Mouse (Mus musculus) gastrocnemius, postnatal 4 days (tissue): ENCODE measurements around the gene Crebzf. TPM values are rescaled to one million over a fixed set of nuclear protein-coding genes. Genes with fewer than 3 reads are reported as not detected.

ENCODE experiments used
- DNase-seq, 2 experiments: peaks; one replicate each; pipeline ENCODE4 v3.0.0; 2021 to 2022; ENCODE audit warnings: low spot score in 2 of 2, mixed read lengths in 2 of 2
- long read RNA-seq, 2 experiments: library from polyadenylated mRNA; stranded (forward); transcript quantifications; one replicate each; pipeline ENCODE4 v2.0.0; 2021
- total RNA-seq, 2 experiments: library from RNA; stranded (reverse); gene quantifications; 2 replicates each; pipeline ENCODE4 v1.2.3; 2021

Crebzf gene
- total RNA-seq, result 10 to 100 TPM; 37.6 to 44.0 TPM
- long read RNA-seq, experiment 1, transcript Crebzf-201 (1 exons, 3,376 nt), result major isoform, 18 of 45 reads
- long read RNA-seq, experiment 1, transcript Crebzf-205 (2 exons, 1,380 nt), result minor isoform, 16 of 45 reads
- long read RNA-seq, experiment 1, partial matches to known transcripts, result 1 of 45 reads
- long read RNA-seq, experiment 1, other reads (novel, unspliced or antisense), result 0 of 45 reads
- long read RNA-seq, experiment 2, transcript Crebzf-205 (2 exons, 1,380 nt), result minor isoform, 17 of 54 reads
- long read RNA-seq, experiment 2, transcript Crebzf-201 (1 exons, 3,376 nt), result major isoform, 20 of 54 reads
- long read RNA-seq, experiment 2, transcript Crebzf-207 (4 exons, 873 nt), result minor isoform, 6 of 54 reads
- long read RNA-seq, experiment 2, partial matches to known transcripts, result 3 of 54 reads
- long read RNA-seq, experiment 2, other reads (novel, unspliced or antisense), result 2 of 54 reads

DNA sequence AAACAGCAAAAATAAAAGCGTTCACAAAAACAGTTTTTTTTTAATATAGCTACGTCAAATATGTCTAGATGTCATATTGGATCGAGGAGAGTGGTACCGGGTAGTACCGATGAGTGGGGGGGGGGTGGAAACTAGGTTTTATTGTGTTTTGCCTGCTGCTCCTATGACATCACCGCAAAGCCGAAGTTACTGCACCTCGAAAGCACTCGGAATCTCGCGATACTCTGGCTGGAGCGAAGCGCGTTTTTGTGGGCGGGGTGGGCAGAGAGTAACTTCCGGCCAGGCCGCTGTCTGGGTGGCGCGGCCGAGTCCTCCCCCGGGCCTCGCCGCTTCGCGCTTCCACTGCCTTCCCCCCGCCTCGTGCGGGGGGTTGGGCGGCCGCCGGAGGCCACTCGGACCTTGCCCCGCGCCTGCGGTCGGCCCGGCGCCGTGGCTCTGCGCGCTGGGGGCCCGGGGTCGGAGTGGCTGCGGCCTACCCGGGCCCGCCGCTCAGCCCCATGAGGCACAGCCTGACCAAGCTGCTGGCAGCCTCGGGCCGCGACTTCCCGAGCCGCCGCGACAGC is at the start of gene Crebzf:
TSS of gene Crebzf (plus strand) at position 212 of the 563 bp plus-strand sequence.
- peak; percentile 88 to 96 for DNase-seq

DNA sequence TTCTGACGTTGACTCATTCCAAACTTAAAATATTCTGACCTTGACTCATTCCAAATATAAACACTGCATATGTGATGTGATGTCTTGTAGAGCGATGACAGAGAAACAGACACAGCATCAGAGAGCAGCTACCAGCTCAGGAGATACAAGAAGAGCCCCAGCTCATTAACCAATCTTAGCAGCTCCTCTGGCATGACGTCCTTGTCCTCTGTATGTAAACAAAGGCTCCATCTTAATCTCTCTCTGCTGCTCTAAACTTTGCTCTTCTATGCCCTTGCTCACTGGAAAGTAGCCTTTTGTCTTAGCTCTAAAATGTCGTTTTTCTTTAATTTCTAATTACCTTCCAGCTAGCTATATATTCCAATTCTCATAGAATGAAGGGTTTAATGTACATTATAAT is 47.5 kb upstream of the Crebzf start:
- no peak for DNase-seq

GRCm38 (mm10) chr7:90395928-90396327 is 46.6 kb upstream of the Crebzf start:
- DNase-seq, result no peak

DNA sequence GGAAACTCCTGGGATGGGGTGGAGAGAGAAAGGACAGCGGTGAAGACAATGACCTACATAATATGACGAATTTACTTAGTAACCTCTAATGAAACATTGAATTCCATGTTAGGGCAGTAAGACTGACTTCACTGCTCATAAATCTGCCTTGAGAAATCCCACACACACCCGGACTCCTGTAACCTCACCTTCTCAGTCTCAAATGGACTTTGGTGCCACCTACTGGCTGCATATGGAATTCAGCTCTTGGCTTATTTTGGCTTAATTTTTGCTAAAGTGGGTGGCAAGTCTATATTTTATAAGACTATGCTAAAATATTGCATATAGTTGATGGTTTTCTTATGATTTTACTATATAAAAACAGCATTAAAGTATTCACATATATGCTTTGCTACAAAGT is 32.6 kb upstream of the Crebzf start:
- peak in 1 of 2 experiments; percentile 52 for DNase-seq

DNA sequence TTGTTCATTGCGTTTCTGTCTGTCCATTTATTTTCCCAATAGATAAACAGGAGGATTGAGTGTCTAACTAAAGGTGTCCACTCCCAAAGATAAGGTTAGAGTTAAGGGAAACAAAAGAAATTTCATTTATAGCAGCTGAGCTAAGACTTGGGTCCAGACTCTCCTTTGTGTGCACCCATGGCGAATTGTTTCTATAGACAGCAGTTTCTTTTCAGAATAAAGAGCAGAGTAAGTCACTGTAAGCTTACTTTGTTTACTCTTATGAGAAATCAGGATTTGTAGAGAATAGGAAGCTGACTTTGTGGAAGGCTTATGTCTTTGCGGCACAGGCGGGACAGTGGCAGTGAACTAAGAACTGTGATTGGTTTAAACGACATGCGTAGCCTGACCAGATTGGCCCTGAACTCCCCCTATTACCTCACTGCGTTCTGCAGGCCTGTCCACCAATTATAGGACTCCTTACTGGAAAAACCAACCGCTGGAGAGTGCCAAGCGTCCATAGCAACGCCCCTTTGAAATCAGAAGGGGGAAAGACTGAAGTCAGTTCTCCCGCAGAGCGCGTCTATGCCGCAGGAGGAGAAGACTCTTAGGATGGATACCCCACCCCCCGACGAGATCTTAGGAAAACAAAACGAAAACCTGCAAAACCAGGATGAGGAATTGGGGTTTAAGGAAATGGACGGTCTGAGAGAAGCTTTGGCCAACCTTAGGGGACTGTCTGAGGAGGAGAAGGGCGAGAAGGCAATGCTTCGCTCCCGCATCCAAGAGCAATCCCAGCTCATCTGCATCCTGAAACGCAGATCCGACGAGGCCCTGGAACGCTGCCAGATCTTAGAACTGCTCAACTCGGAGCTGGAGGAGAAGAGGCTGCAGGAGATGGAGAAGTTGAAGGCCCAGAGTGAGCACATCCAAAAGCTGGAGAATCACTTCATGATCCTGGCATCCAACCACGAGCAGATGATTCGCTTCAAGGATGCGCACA is 16.2 kb upstream of the Crebzf start, which contains the start of gene Ccdc89:
TSS of gene Ccdc89 (plus strand) at position 558 of the 982 bp plus-strand sequence.
- peak; percentile 55 to 75 for DNase-seq

DNA sequence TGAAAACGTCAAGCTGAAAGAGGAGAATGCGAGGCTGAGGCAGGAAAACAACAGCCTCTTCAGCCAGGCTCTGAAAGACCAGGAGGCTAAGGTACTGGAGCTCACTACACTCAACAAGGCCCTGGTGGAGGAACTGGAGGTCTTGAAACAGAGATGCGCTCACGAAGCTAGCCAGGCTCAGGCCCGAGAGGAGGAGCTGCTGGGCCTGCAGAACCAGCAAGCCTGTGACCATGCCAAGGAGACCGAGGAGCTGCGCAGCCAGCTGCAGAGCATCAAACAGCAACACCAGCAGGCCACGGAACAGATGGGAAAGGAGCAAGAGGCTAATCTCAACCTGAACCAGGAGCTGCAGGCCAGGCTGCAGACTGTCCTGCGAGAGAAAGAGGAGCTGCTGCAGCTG is 15.5 kb upstream of the Crebzf start:
- DNase-seq, result no peak

DNA sequence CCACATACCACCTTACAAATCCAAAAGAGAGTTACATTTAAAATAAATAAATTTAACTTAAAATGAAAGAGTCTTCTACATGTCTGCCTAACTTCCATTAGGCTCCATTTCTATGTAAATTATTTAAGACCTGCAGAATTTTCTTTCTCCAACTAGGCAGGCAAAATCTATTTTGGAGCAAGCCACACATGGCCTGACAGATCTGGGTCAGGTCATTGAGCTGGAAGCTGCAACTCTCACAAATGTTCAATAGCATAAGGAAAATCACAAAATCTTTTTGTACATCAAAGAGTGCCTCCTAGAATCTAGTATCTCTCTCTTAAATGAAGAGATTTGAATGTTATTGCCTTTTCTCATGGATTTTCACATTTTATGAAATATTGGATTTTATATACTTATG is 10.3 kb upstream of the Crebzf start:
- no peak for DNase-seq

DNA sequence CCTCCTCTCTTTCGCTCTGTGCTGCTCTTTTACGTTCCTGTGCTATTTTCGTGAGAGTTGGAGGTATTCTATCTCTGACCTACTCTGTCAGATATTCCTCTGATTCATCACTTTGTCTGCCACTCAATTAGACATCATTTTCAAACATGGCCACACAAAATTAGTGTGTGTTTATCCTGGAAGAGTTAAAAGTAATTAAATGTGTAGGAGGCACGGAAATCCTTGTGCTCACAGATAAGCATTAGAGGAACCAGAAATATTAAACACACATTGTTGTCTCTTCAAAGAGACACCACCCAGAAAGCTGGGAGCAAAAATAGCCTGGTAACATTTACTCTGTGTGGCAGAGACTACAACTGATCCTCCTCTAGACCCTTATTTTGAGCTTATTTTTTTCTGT is 2.5 kb upstream of the Crebzf start:
- DNase-seq, result no peak

DNA sequence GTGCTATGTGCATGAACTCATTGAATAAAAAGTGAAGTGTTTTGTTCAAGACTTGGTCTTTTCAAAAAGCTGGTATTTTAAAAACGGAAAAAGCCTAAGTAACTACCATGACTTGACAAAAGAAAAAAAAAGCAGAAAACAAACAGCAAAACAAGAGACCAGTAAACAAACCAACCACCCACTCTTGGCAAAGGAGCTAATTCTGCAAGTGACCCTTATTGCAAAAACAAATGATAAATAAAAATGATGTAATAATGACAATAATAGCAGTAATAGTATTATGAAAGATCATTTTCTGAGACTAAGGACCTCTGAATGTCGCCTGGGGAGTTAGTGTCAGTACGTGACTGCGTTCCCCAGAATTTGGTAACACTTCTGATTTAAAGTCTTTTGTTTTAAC is 459 bp upstream of the Crebzf start:
- no peak for DNase-seq

DNA sequence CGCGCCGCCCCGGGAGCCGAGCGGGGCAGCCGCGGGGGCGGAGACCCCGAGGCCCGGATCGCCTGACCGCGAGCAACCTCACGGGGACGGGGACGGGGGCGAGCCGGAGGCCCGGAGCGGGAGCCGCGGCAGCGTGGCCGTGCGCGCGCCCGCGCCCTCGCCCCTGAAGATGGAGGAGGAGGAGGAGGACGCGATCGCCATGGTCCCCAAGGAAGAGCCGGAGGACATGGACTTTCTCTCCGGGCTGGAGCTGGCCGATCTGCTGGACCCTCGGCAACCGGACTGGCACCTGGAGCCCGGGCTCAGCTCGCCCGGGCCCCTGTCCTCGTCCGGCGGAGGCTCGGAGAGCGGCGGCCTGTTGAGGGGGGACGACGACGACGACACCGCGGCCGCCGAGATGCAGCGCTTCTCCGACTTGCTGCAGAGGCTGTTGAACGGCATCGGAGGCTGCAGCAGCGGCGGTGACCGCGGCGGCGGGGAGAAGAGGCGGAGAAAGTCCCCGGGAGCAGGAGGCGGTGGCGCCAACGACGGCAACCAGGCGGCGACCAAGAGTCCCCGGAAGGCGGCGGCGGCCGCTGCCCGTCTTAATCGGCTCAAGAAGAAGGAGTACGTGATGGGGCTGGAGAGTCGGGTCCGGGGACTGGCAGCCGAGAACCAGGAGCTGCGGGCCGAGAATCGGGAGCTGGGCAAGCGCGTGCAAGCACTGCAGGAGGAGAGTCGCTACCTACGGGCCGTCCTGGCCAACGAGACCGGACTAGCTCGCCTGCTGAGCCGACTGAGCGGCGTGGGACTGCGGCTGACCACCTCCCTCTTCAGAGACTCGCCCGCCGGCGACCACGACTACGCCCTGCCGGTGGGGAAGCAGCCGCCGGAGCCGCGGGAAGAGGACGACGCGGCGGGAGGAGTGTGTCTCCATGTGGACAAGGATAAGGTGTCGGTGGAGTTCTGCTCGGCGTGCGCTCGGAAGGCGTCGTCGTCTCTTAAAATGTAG is 867 bp downstream of the Crebzf start:
- DNase-seq, result peak; percentile 51 to 81

DNA sequence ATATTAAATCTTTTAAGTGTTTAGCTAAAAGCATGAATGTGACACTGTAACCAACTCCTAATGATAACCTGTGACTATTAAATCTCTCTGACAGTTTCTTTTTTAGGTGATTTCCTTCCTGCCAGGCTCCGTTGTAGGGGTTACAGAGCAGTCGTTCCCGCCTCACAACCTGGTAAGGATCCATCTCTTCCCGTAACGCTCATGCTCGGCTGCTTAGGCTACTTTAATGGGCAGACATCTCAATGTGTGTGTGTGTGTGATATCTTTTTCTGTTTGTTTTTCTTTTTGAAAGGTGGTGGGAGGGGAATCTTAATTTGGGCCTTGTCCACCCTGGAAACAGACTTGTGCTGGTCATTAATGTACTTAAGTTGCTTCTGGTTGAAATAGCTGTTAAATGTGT is 1.7 kb downstream of the Crebzf start:
- no peak for DNase-seq

GRCm38 (mm10) chr7:90456149-90456844 is 13.8 kb downstream of the Crebzf start:
- no peak for DNase-seq

- peak; percentile 70 to 86 for DNase-seq
Observed at GRCm38 (mm10) chr7:90456845-90457468, 14.4 kb downstream of the Crebzf start, which contains the start of gene Tmem126a. Gene Tmem126a (minus strand): TSS chr7:90457229.

DNA sequence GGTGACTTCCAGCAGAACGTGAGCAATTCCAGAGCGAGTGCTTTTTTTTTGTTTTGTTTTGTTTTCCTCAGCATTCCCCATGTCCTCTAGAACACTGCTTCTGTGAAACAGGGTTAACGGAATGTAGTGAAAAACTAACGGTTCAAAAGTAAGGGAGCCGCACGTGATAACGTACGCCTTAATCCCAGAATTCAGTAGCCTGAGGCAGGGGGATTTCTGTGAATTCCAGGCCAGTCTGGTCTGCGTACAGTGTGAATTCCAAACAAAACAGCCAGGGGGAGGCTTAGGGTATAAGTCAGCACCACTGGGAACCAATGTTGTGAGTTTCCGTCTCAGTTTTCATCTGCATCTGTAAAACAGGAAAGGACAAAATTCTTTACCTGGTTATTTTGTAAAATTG is 15.0 kb downstream of the Crebzf start:
- peak in 1 of 2 experiments; percentile 16 for DNase-seq

DNA sequence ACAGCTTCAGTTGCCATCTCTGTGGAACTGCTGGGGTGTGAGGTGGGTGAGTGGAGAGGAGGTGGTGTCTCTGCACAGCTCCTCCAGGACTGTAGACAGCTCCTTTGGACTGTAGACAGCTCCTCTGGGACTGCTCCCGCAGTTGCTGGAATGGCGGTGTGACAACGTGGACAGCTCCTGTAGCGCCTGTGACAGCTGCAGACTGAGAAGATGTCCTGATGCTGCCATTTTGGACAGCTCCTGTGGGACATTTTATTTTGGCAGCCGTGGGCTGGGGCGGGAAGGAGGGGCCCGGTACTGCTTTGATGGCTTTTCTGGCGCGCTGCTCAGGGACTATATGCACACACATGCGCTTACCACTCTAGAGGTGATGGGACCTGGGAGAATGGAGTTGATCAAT is 17.8 kb downstream of the Crebzf start:
- DNase-seq, result no peak

DNA sequence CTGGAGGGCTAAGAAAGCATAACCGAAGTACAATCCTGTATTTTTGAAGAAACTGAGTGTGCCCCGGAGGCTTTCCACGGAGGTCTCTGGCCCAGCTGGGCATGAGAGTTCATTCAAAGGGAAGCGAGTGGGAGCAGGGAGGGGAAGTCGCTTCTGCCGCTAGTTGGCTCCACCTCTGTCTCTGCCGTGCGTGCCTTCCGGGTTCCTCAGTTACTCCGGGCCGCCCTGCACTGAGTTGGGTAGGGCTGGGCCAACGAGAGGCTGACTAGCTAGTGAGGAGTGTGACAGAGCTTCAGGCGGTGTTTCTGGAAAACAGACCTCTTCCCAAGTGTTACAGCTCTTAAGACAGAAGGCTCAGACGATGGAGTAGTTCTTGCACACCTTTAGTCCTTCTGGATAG is 18.4 kb downstream of the Crebzf start:
- peak in 1 of 2 experiments; percentile 24 for DNase-seq

DNA sequence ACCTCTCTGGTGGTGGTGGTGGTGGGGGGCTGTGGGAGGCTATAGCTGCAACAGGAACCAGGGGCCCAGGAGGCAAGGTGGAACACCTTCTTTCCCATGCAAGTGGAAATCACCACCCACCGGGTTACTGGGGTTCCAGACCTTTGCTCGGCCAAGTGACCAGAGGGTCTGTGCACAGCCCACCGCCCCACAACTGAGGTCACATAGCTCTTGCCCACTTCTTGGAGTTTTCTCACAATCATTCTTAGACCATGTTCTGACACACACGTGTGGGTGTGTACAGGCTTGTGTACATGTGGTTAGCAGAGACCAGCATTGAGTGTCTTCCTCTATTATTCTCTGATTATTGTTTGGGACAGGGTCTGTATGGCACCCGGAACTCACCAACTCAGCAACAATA is 18.9 kb downstream of the Crebzf start:
- no peak for DNase-seq

DNA sequence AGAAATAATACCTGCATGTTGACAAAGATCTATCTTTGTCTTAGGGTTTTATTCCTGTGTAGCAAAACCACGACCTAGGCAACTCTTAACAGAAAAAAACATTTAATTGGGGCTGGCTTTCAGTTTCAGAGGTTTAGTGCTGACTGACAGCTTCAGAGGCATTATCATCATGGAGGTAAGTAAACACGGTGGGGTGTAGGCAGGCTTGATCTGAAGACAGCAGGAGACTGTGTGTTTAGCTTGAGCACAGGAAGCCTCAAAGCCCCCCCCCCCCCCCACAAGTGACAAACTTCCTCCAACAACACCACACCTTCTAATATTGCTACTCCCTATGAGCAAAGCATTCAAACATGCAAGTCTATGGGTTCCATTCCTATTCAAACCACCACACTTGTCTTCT is 31.0 kb downstream of the Crebzf start:
- DNase-seq, result no peak

DNA sequence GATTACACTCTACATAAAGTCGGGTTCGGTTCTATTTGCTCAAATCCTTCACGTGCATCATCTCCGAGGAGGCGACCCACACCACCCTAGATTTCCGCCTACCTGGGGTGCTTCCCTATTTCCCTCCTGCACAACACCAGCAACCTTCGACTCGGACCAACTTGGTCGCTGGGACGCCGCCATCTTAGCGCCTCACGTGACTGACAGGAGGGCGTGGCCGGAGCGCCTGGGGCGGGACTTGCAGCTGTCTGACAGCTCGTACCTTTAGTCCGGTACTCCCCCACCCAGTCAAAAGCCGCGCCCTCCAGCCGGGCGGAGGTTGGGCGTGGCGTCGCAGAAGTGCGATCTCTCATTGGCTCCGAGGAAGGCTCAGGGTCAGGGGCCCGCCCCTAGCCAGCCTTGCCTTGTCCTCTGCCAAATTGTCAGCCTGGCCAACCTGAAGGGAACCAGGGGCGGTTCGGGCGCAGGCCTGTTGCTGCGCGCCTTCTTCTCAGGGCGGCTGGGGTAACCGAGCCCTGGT is 33.3 kb downstream of the Crebzf start, which contains the start of gene Tmem126b:
TSS of gene Tmem126b (minus strand) at position 209 of the 520 bp plus-strand sequence.
- peak; percentile 93 to 98 for DNase-seq
